Mouse (Mus musculus) midbrain, embryonic 11.5 days (tissue): ENCODE measurements at regions not wholly inside any gene's neighbourhood (a gene's known extent, or its start where the extent isn't known, plus 50 kb on each side); places are given as distances from the start of the nearest gene placed in this dataset.

Experiments
- ATAC-seq: fragments of 200-750 bp; cut with Nextera tagmentation; 2 replicates; pipeline ENCODE4 v1.8.0; 2017; ENCODE audit warnings: moderate TSS enrichment, moderate library complexity; ENCODE audit not compliant: low FRiP score
- DNase-seq: peaks from one replicate; pipeline ENCODE4 v3.0.0; 2015; ENCODE audit warnings: low spot score; ENCODE audit errors: missing footprints
- H3K27ac ChIP-seq: fragments of 300-500 bp; sonication (generic); 2 replicates; pipeline ENCODE4 v1.5.1; 2014; ENCODE audit warnings: low read depth, low read length
- H3K27me3 ChIP-seq: fragments of 300-500 bp; sonication (generic); 2 replicates; pipeline ENCODE4 v1.6.1; 2014; ENCODE audit warnings: mild to moderate bottlenecking, low read length, moderate library complexity, mixed read lengths; ENCODE audit not compliant: control insufficient read depth, insufficient read depth
- H3K36me3 ChIP-seq: fragments of 300-500 bp; sonication (generic); 2 replicates; pipeline ENCODE4 v1.6.1; 2014; ENCODE audit warnings: mild to moderate bottlenecking, low read length, moderate library complexity, mixed read lengths; ENCODE audit not compliant: control insufficient read depth, insufficient read depth
- H3K4me1 ChIP-seq: fragments of 300-500 bp; sonication (generic); 2 replicates; pipeline ENCODE4 v1.6.1; 2014; ENCODE audit warnings: low read length; ENCODE audit not compliant: control insufficient read depth, insufficient read depth
- H3K4me2 ChIP-seq: fragments of 300-500 bp; sonication (generic); 2 replicates; pipeline ENCODE4 v1.6.1; 2014; ENCODE audit warnings: mild to moderate bottlenecking, moderate library complexity
- H3K4me3 ChIP-seq: fragments of 300-500 bp; sonication (generic); 2 replicates; pipeline ENCODE4 v1.5.1; 2014; ENCODE audit warnings: low read depth, low read length
- H3K9ac ChIP-seq: fragments of 300-500 bp; sonication (generic); 2 replicates; pipeline ENCODE4 v1.6.1; 2014; ENCODE audit warnings: low read length
- H3K9me3 ChIP-seq: fragments of 300-500 bp; sonication (generic); 2 replicates; pipeline ENCODE4 v1.6.1; 2016; ENCODE audit warnings: low read length; ENCODE audit not compliant: control insufficient read depth
- WGBS: fragments of 180-500 bp; shearing (Covaris S2); extraction: QIAGEN DNeasy Blood & Tissue Kit; methylation state at CpG from one replicate; pipeline ENCODE4 v1.1.7; 2014; 5-methylcytosine and 5-hydroxymethylcytosine counted together

- DNase-seq, result peak; percentile 88
- Histone ChIP-seq H3K9me3 (no peaks in the 10 kb centered on the region), H3K4me3 (no peak overlapping the region), H3K27ac (peak overlapping the region; percentile 63), H3K4me2 (peak overlapping the region; percentile 11; the same call in 1 of the 2 replicates), H3K9ac (peak overlapping the region; percentile 53), H3K27me3 (no peaks in the 10 kb centered on the region), H3K36me3 (no peaks in the 10 kb centered on the region), H3K4me1 (peaks cover 21% of the 10 kb centered on the region)
- WGBS, result 14% methylated on average over 7 of the region's 7 CpGs
- peak; percentile 24 for ATAC-seq
Measured at GRCm38 (mm10) chr11:57583636-57584277, 61.5 kb upstream of the Galnt10 start.

GRCm38 (mm10) chr11:57585646-57586045, 59.6 kb upstream of the Galnt10 start:
- Histone ChIP-seq H3K9me3 (no peaks in the 10 kb centered on the region), H3K9ac (no peak overlapping the region), H3K27ac (no peak overlapping the region), H3K36me3 (no peaks in the 10 kb centered on the region), H3K4me1 (peaks cover 21% of the 10 kb centered on the region), H3K4me3 (no peak overlapping the region), H3K27me3 (no peaks in the 10 kb centered on the region), H3K4me2 (no peak overlapping the region)
- ATAC-seq (no peak), DNase-seq (no peak)
- 83% methylated on average over 3 of the region's 3 CpGs for WGBS

GRCm38 (mm10) chr11:57592228-57592748, 53.0 kb upstream of the Galnt10 start:
- no peak overlapping the region for H3K4me3 ChIP-seq
- DNase-seq (no peak), ATAC-seq (no peak)
- H3K27me3 ChIP-seq, result no peaks in the 10 kb centered on the region
- H3K9me3 ChIP-seq, result no peaks in the 10 kb centered on the region
- H3K36me3 ChIP-seq, result no peaks in the 10 kb centered on the region
- no peaks in the 10 kb centered on the region for H3K4me1 ChIP-seq
- H3K27ac ChIP-seq, result no peak overlapping the region
- WGBS, result 89% methylated on average over 7 of the region's 7 CpGs
- no peak overlapping the region for H3K4me2 ChIP-seq
- H3K9ac ChIP-seq, result no peak overlapping the region
